Mouse (Mus musculus): ENCODE results near the gene Lefty2.

DNA sequence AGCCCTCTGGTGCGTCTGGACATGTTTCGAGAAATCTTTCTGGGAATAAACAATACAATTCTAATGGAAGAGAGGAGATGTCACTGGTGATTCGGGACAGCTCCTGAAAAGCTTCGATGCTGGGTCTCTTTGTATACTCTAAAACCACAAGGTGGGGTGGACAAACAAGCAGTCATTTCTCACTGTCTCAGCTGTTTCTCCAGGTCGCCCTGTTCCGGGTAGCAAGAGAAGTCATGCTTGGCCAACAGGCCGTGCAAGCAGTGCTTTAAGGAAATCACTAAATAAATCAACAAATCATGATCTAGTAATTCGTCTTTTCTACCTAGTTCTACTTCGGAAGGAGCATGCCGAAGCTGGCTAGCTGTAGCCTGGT is 10.7 kb downstream of the Lefty2 start:
- TF ChIP-seq ZC3H11A (IDR thresholded peaks at IDR 0.05; ENCODE audit: borderline replicate concordance, low read depth, low read length) (no peak), CHD2 (IDR thresholded peaks at IDR 0.05; ENCODE audit: low read depth, low read length) (no peak)

All from ES-E14 (cell line).